In genomic region chr2:165613741-165614339, GRCm38 (mm10) we compare ENCODE assay signal across 10 mouse cellular contexts. TPM values are rescaled to one million over a fixed set of nuclear protein-coding genes. Genes with fewer than 3 reads are reported as not detected.
DNase-seq lines count a peak whose midpoint lies in the region; ATAC-seq and TF ChIP-seq lines count a peak whose summit lies in the region.
"Had no signal": no experiment of that assay in that cellular context is flagged by ENCODE, and none has a peak within 500 bp of the region (broad histone marks: within the 10 kb centered on the region; RNA-seq: fewer than 3 reads in every experiment).

No protein-coding gene starts in this region.

- intact Hi-C loops in gastrocnemius, postnatal 36 days (cut with DNase I), result no loop called here

- no peak overlapping the region for H3K4me2 ChIP-seq in hindbrain, embryonic 13.5 days
- no peak overlapping the region for H3K4me2 ChIP-seq in hindbrain, embryonic 16.5 days (ENCODE audit: low read length)
- no peak overlapping the region for H3K4me2 ChIP-seq in forebrain, embryonic 12.5 days

- H3K9me3 ChIP-seq in hindbrain, embryonic 13.5 days, result no peaks in the 10 kb centered on the region
- H3K9me3 ChIP-seq in hindbrain, embryonic 16.5 days (ENCODE audit: control insufficient read depth, low read length), result no peaks in the 10 kb centered on the region
- no peaks in the 10 kb centered on the region for H3K9me3 ChIP-seq in forebrain, embryonic 12.5 days

- ATAC-seq in hindbrain, embryonic 13.5 days (ENCODE audit: low FRiP score), result no peak
- no peak for ATAC-seq in hindbrain, embryonic 16.5 days
- no peak for ATAC-seq in forebrain, embryonic 12.5 days (ENCODE audit: low FRiP score)

- WGBS in hindbrain, embryonic 13.5 days, result 68% methylated on average over 13 of the region's 13 CpGs
- WGBS in hindbrain, embryonic 16.5 days, result 60% methylated on average over 13 of the region's 13 CpGs
- WGBS in forebrain, embryonic 12.5 days, result 75% methylated on average over 13 of the region's 13 CpGs

- TF ChIP-seq CTCF in layer of hippocampus, adult 2 months (conservative IDR thresholded peaks at IDR 0.05), result peak; percentile 61

- H3K36me3 ChIP-seq in hindbrain, embryonic 13.5 days, result no peaks in the 10 kb centered on the region
- no peaks in the 10 kb centered on the region for H3K36me3 ChIP-seq in hindbrain, embryonic 16.5 days (ENCODE audit: control insufficient read depth, insufficient read depth, low read length)
- H3K36me3 ChIP-seq in forebrain, embryonic 12.5 days (replicated peaks), result no peaks in the 10 kb centered on the region

- H3K27ac ChIP-seq in hindbrain, embryonic 13.5 days, result peak overlapping the region; percentile 35; the same call in 1 of the 2 replicates
- H3K27ac ChIP-seq in hindbrain, embryonic 16.5 days (ENCODE audit: low read depth, low read length), result no peak overlapping the region
- H3K27ac ChIP-seq in layer of hippocampus, adult 2 months, result peak overlapping the region; percentile 53; the same call in 1 of the 2 replicates
- H3K27ac ChIP-seq in forebrain, embryonic 12.5 days, result no peak overlapping the region

- DNase-seq in adrenal gland, postnatal 25 days, result peak; percentile 24
- DNase-seq in gastrocnemius, postnatal 36 days, result peak; percentile 56 to 79
- DNase-seq in layer of hippocampus, adult 2 months (ENCODE audit: low spot score in 2 of 2), result peak; percentile 28 to 44
- no peak for DNase-seq in cerebellum, adult 8-10 months
- DNase-seq in lung, postnatal 10 days, result no peak
- DNase-seq: thymus, postnatal 4 days had no signal

- H3K4me1 ChIP-seq in hindbrain, embryonic 13.5 days (replicated peaks), result no peaks in the 10 kb centered on the region; the same call in 1 of the 2 replicates
- H3K4me1 ChIP-seq in hindbrain, embryonic 16.5 days (ENCODE audit: control insufficient read depth, insufficient read depth, low read depth, low read length), result no peaks in the 10 kb centered on the region
- no peaks in the 10 kb centered on the region for H3K4me1 ChIP-seq in forebrain, embryonic 12.5 days

- H3K9ac ChIP-seq in hindbrain, embryonic 13.5 days, result no peak overlapping the region
- H3K9ac ChIP-seq in hindbrain, embryonic 16.5 days (ENCODE audit: low read depth, low read length), result no peak overlapping the region
- H3K9ac ChIP-seq in forebrain, embryonic 12.5 days, result no peak overlapping the region

- no peaks in the 10 kb centered on the region for H3K27me3 ChIP-seq in hindbrain, embryonic 13.5 days
- H3K27me3 ChIP-seq in hindbrain, embryonic 16.5 days (replicated peaks; ENCODE audit: control insufficient read depth, insufficient read depth, low read length), result no peaks in the 10 kb centered on the region
- no peaks in the 10 kb centered on the region for H3K27me3 ChIP-seq in forebrain, embryonic 12.5 days

- no peak overlapping the region for H3K4me3 ChIP-seq in hindbrain, embryonic 13.5 days
- no peak overlapping the region for H3K4me3 ChIP-seq in hindbrain, embryonic 16.5 days (ENCODE audit: low read length)
- H3K4me3 ChIP-seq in layer of hippocampus, adult 2 months, result no peak overlapping the region
- H3K4me3 ChIP-seq in forebrain, embryonic 12.5 days (replicated peaks), result no peak overlapping the region

RNA-seq across cellular contexts. Expression of gene Eya2, which starts 19.0 kb away (rescaled TPM):
- 12.8 and 13.1 TPM in 2 replicates for polyA plus RNA-seq in hindbrain, embryonic 13.5 days (2015; fragmentation: Nextera tagmentation; extraction: Ambion mirVana)
- polyA plus RNA-seq in hindbrain, embryonic 16.5 days (2015; fragmentation: Nextera tagmentation; extraction: Ambion mirVana), result 8.1 and 12.1 TPM in 2 replicates
- 2.2 and 3.8 TPM in 2 replicates for total RNA-seq in adrenal gland, postnatal 25 days (2021)
- 1 to 10 TPM; 3.2 TPM for total RNA-seq in gastrocnemius, postnatal 36 days (2021)
- 1 to 10 TPM; 2.0 to 2.9 TPM for total RNA-seq in layer of hippocampus, adult 2 months (2021)
- polyA plus RNA-seq in forebrain, embryonic 12.5 days (2016; fragmentation: Nextera tagmentation; extraction: Ambion mirVana), result 7.8 and 7.9 TPM in 2 replicates
- total RNA-seq: CH12.LX had no signal

Comparison
In these comparisons a context has a peak if more than half of its experiments do, and no peak if none do; other contexts are left out.
1. H3K27ac ChIP-seq: peak in hindbrain, embryonic 13.5 days (single experiment) and layer of hippocampus, adult 2 months (single experiment); none in hindbrain, embryonic 16.5 days (single experiment) and forebrain, embryonic 12.5 days (single experiment).
2. DNase-seq: peak in adrenal gland, postnatal 25 days (single experiment), gastrocnemius, postnatal 36 days (2 of 2) and layer of hippocampus, adult 2 months (2 of 2); none in cerebellum, adult 8-10 months (single experiment) and lung, postnatal 10 days (single experiment).